Mouse (Mus musculus): ENCODE measurements at regions not wholly inside any gene's neighbourhood (a gene's known extent, or its start where the extent isn't known, plus 50 kb on each side); places are given as distances from the start of the nearest gene placed in this dataset.

DNA sequence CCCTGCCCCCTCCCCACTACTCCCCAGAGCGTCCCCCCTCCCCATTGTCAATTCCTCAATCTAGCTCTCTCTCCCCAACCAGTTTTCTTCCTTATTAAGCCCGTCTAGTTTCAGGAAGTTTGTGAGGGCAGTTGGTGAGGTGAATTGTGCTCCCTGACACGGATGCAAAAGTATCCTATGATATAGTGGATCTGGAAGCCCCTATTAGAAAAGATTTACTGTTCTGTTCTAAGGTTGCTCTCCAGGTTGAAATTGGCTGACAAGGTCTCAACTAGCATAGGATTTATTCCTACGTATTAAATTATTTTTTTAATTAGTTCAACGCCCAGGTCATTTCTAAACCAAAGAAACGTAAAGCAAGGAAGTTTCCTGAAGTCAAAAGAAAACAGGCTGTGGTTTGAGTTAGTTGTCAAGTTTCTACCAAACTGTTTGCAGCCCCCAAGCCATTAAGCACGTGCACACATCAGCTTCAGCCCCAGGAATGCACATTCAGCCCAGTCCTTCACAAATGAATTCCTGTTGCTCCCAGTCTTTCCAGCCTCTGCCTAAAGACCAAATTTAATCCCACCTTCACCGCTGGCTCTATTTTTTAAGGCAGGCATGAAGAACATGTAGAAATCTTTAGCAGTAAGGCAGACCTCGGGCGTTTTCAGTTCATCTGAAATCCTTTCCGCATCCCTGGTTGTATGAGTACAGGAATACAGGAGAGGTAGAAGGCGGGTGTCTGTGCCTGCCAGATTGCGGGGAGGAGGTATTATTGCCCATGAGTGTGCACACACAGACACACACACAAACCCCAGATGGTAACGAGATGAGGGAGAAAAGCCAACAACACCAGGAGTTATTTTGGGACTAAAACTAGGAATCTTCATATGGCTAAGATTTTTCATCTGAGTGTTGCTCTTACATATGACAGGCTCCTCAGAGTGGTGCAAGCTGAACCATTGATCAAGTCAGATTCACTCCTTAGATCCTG, 375.5 kb downstream of the Nuf2 start:
- no peak for DNase-seq (ENCODE audit: low spot score in 2 of 2)

- DNase-seq (ENCODE audit: low spot score in 2 of 2): no peak
These were observed 389.0 kb downstream of the Nuf2 start for GRCm38 (mm10) chr1:169142216-169142615.

DNA sequence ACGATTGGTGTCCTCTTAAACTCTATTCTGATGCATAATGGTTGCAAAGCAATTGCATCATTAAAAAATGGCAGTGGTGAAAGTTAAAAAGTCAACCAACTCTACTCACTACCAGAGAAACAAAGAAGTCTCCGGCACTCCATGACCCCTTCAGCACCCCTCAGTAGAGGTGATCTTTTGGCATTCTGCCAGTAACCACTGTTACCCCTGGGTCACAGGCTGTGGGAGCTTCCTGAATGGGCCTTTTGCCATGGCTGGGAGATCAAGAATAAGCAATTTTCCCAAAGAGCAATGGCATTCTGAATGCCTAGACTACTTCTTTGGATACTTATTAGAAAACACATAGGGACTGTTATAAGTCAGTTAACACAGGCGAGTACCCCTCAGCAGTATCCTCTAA, 391.2 kb downstream of the Nuf2 start:
- DNase-seq (ENCODE audit: low spot score in 2 of 2): no peak

- no peak for DNase-seq (ENCODE audit: low spot score in 2 of 2)
These were observed 391.8 kb downstream of the Nuf2 start for GRCm38 (mm10) chr1:169139507-169139906.

- no peak for DNase-seq (ENCODE audit: low spot score in 2 of 2)
These were observed 392.1 kb downstream of the Nuf2 start for GRCm38 (mm10) chr1:169139184-169139486.

DNA sequence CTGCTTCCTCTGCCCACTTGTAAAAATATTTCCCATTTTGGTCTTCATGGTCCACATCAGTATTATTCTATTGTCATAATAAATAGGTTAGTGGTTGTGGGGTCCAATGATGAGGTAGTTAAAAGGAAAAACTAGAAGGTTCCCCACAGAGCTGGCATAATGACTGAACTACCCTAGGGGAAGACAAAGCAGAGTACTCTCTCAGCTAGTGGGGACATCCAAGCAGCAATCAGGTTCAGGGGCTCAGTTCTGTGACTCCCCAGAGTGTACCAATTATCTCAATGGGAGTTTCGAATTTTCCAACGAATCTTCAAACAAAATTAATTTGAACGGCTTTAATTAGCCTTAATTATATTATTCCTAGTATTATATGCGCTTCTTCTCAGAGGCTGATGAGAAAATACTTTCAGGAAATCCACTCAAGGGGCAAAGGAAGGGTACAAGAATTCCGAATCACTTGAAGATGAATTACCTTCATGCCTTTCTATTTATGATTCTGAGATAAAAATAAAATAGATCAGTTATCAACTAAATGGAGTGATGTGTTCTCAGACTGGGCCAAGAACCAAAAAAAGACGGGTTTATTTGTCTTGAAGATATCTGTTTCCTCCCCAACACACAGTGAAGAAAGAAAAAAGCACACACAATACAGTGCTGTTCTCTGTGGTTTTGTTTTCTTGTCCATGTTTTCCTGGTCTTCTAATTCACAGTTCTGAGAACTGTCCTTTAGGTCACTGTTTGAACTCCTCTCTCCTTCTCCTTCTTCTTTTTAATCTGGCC, 392.7 kb downstream of the Nuf2 start:
- DNase-seq (ENCODE audit: low spot score in 2 of 2): no peak

- no peak for DNase-seq (ENCODE audit: low spot score in 2 of 2)
These were observed 395.7 kb downstream of the Nuf2 start for GRCm38 (mm10) chr1:169135542-169135941.

GRCm38 (mm10) chr1:169103669-169104068, 427.6 kb downstream of the Nuf2 start:
- DNase-seq (ENCODE audit: low spot score in 2 of 2): no peak

- DNase-seq (ENCODE audit: low spot score in 2 of 2): no peak
These were observed 428.2 kb downstream of the Nuf2 start for GRCm38 (mm10) chr1:169103113-169103512.

- DNase-seq (ENCODE audit: low spot score in 2 of 2): no peak
These were observed 432.0 kb downstream of the Nuf2 start for GRCm38 (mm10) chr1:169099221-169099620.

DNA sequence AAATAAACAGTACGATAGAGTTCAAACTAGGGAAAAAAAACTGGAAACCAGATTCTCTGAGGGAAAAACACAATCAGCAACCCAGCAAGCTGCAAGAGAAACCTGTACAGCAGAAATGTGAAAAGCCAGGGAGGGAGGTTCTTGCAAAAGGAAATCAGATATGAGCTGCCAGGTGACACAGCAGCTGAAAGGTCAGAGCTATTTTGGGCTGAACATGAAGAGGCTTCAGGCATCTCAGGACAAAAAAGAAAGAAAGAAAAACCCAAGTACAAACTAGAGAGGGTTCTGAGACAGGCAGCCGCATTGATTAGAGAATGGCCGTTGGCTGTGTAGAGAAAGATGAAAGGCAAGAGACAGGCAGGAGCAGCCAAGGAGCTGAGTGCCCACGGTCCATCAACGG, 434.5 kb downstream of the Nuf2 start:
- DNase-seq (ENCODE audit: low spot score in 2 of 2): peak in 1 of 2 experiments; percentile 4

DNA sequence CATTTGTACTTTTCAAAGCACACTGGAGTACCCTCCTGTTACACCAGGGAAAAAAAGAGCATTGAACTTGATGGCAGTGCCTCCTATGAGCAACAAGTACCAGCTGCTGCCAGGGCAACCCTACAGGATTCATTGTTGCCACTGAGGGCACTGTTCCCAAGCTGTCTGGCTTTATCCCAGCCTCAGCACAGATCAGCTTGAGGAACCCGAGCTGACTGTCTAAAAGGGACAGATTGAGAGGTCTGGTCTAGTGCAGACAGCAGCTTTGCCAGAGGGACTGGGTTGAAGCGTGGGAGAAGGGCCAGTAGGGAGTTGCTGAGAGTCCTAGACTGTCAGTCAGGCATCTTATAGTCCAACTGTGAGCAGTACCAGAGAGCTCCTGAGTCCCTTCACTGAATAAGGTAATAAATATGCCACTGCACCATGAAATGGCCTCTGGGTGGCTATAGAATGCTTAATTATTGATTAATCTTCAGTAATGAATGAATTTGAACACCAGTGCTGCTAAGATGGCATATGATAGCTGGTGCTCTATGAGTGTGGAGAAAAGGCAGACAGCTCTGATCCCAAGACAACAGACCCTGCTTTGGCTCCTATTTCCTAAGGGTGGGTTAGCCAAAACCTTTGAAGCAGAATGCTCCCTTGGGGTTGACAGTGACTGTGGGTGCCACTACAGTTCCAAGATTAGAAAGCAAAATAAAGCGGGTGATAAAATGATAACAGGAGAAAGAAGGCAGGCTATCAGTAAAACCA, 437.5 kb downstream of the Nuf2 start:
- DNase-seq (ENCODE audit: low spot score in 2 of 2): no peak

DNA sequence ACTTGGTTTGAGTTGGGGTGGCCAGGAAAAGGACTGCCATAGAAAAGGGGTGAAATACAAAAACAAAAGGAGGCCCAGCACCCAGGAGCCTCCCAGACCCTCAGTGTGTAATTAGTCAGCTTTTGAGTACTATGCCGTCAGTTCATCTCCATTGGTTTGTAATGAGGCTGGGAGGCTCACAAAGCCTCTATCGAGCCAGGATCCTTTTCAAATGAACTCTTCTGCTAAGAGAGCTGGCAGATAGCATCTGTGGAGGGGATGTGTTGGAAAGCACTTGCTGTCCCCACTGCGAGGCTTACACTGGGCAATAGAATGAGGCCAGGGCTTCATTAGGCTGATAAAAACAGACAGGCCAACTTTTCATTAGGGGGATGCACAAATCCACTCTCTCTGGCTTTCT, 445.2 kb downstream of the Nuf2 start:
- no peak for DNase-seq (ENCODE audit: low spot score in 2 of 2)

- no peak for DNase-seq (ENCODE audit: low spot score in 2 of 2)
These were observed 450.6 kb downstream of the Nuf2 start for GRCm38 (mm10) chr1:169080686-169081085.

GRCm38 (mm10) chr1:169077228-169077627, 454.0 kb downstream of the Nuf2 start:
- DNase-seq (ENCODE audit: low spot score in 2 of 2): no peak

DNA sequence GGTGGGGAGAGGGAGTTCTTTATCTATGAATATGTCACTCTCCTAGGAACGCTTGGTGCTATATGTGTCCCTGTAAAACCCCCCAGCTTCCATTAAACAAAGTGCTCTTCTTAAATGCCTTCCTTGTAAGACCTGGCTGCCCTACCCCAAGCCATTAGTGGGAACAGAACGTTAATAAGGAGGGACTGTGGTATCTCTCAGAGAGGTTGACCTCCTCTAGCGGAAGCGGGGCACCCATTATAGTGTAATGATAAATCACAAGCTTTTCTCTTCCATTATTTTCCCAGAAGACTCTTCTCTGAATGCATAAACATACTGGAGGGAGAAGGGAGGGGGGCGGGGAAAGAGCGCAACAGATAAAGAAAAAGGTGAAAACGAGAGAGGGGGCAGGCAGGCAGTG, 455.3 kb downstream of the Nuf2 start:
- no peak for DNase-seq (ENCODE audit: low spot score in 2 of 2)

GRCm38 (mm10) chr1:169071366-169071765, 459.9 kb downstream of the Nuf2 start:
- DNase-seq (ENCODE audit: low spot score in 2 of 2): no peak

DNA sequence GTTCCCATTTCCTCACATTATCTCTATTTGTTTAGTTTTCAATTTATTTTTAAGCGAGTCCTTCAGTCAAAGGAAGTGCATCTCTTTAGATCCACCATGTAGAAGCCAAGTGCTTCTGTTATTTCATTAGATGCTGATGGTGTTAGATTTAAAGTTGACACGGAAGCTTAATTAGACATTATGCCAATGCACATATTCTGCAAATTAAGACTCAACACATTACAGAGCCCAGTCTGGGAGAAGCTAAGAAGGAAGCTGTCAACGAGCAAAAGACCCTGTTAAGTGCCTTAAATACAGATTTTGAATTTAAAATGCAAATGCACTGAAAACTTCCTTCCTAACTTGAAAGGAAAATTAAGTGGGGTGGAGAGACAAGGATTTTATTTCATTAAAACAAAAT, 461.6 kb downstream of the Nuf2 start:
- no peak for DNase-seq (ENCODE audit: low spot score in 2 of 2)

- DNase-seq (ENCODE audit: low spot score in 2 of 2): no peak
These were observed 464.5 kb downstream of the Nuf2 start for GRCm38 (mm10) chr1:169066795-169067194.

GRCm38 (mm10) chr1:169060627-169061026, 470.6 kb downstream of the Nuf2 start:
- DNase-seq (ENCODE audit: low spot score in 2 of 2): no peak

DNA sequence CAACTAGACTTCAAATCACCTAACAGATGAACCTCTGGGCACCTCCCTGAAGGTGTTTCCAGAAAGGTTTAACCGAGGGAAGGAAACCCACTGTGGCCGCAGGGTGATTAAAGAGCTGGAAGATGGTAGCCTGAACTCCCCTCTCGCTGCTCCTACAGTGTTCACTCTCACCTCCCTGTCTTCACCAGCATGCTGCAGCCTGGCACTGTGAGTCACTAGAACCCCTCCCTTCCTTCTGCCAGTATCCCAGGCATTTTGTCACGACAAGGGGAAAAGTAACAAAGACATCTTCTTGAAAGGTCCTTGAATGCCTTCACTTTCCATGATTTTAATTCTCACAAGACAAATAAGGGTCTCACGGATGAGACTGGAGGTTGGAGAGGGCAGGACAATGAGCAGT, 471.1 kb downstream of the Nuf2 start:
- DNase-seq (ENCODE audit: low spot score in 2 of 2): no peak

DNA sequence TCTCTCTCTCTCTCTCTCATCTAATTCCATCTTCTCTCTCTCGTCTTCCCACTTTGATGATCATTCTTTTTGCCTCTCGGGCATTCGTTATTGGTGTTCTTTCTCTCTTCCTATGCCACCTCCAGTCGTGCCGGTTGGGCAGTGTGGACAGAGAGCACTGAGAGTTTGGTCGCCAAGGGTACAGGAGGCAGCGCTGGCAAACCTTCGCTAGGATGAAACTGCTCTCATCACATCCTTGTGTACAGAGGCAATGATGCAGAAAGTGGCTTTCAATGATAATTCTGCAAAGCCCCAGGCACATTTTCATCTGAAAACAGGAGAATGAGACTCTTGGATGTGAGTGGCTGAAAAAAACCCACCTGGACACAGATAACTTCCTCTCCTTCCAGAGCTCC, 479.4 kb downstream of the Nuf2 start:
- no peak for DNase-seq (ENCODE audit: low spot score in 2 of 2)

All from urinary bladder, adult 18-20 months (tissue).